Mouse (Mus musculus) spleen, adult 2 months (tissue): Measurements from ENCODE around the gene Pank3. TPM values are rescaled to one million over a fixed set of nuclear protein-coding genes. Genes with fewer than 3 reads are reported as not detected.

ENCODE experiments used
- DNase-seq, 2 experiments: peaks; one replicate each; pipeline versions ENCODE4 v3.0.0 to v3.0.0-alpha.2; 2012 to 2021; ENCODE audit warnings: low spot score in 2 of 2, low read depth in 1 of 2
- H3K27ac ChIP-seq: fragments of 200-500 bp; 2 replicates; pipeline ENCODE4 v1.5.1; 2012; ENCODE audit warnings: low read length, inconsistent platforms; ENCODE audit not compliant: insufficient read depth
- H3K27me3 ChIP-seq: fragments of 200-500 bp; 2 replicates; pipeline ENCODE4 v1.6.1; 2012; ENCODE audit warnings: mild to moderate bottlenecking, moderate library complexity, low read length, inconsistent platforms; ENCODE audit not compliant: control insufficient read depth, insufficient read depth
- H3K36me3 ChIP-seq: fragments of 200-500 bp; 2 replicates; pipeline ENCODE4 v1.6.1; 2012; ENCODE audit warnings: mild to moderate bottlenecking, low read length, inconsistent platforms; ENCODE audit not compliant: control insufficient read depth, insufficient read depth
- H3K4me1 ChIP-seq: fragments of 200-500 bp; 2 replicates; pipeline ENCODE4 v1.6.1; 2011; ENCODE audit warnings: inconsistent platforms; ENCODE audit not compliant: control insufficient read depth, insufficient read depth, insufficient read length
- H3K4me3 ChIP-seq: fragments of 200-500 bp; 2 replicates; pipeline ENCODE4 v1.5.1; 2011; ENCODE audit warnings: mild to moderate bottlenecking, inconsistent platforms; ENCODE audit not compliant: insufficient read depth, insufficient read length; ENCODE audit errors: extremely low read depth
- CTCF ChIP-seq: fragments of 200-500 bp; IDR thresholded peaks from 2 replicates; pipeline ENCODE4 v1.5.1; 2011; ENCODE audit warnings: mild to moderate bottlenecking, inconsistent platforms; ENCODE audit not compliant: insufficient read depth, insufficient read length, insufficient replicate concordance; ENCODE audit errors: extremely low read depth
- POLR2A ChIP-seq: fragments of 200-500 bp; IDR thresholded peaks from 2 replicates; pipeline ENCODE4 v1.6.1; 2011; ENCODE audit warnings: low read depth, low read length, inconsistent platforms
- WGBS: fragments of 180-500 bp; shearing (Covaris S2); methylation state at CpG from one replicate; pipeline ENCODE4 v1.1.7; 2018; 5-methylcytosine and 5-hydroxymethylcytosine counted together
- polyA plus RNA-seq: library from polyadenylated mRNA; depleted of rRNA; stranded (reverse); fragments of >200 nt; gene quantifications from 2 replicates; pipeline ENCODE4 v1.2.3, GENCODE M21; 2012

Gene Pank3
- polyA plus RNA-seq, 1 experiment = 2.5 TPM

GRCm38 (mm10) chr11:35756411-35757303 lies 12.6 kb upstream of the Pank3 start:
- no peak overlapping the region for H3K27ac ChIP-seq
- no peaks in the 10 kb centered on the region for H3K4me1 ChIP-seq
- no peak overlapping the region for H3K4me3 ChIP-seq
- DNase-seq = no peak
- WGBS = 89% methylated on average over 11 of the region's 11 CpGs
- TF ChIP-seq CTCF (no peak), POLR2A (no peak)
- H3K27me3 ChIP-seq = no peaks in the 10 kb centered on the region
- no peaks in the 10 kb centered on the region for H3K36me3 ChIP-seq

GRCm38 (mm10) chr11:35760001-35760626 lies 9.2 kb upstream of the Pank3 start:
- Histone ChIP-seq H3K27ac (no peak overlapping the region), H3K27me3 (no peaks in the 10 kb centered on the region), H3K4me3 (no peak overlapping the region), H3K4me1 (no peaks in the 10 kb centered on the region), H3K36me3 (no peaks in the 10 kb centered on the region)
- no peak for DNase-seq
- TF ChIP-seq POLR2A = no peak
- 81% methylated on average over 7 of the region's 7 CpGs for WGBS

- TF ChIP-seq CTCF = no peak
- no peak for TF ChIP-seq POLR2A
- Histone ChIP-seq H3K36me3 (no peaks in the 10 kb centered on the region), H3K4me1 (no peaks in the 10 kb centered on the region), H3K27ac (no peak overlapping the region), H3K4me3 (no peak overlapping the region), H3K27me3 (no peaks in the 10 kb centered on the region)
- DNase-seq = no peak
- WGBS = 91% methylated on average over 4 of the region's 4 CpGs
Measured at GRCm38 (mm10) chr11:35760627-35761003, 8.7 kb upstream of the Pank3 start.

GRCm38 (mm10) chr11:35766845-35767244 lies 2.4 kb upstream of the Pank3 start:
- TF ChIP-seq CTCF (no peak), POLR2A (no peak)
- H3K4me3 ChIP-seq = no peak overlapping the region
- 85% methylated on average over 5 of the region's 5 CpGs for WGBS

GRCm38 (mm10) chr11:35769746-35770437 lies 608 bp downstream of the Pank3 start:
- Histone ChIP-seq H3K4me3 (peak overlapping the region; percentile 99), H3K27me3 (no peaks in the 10 kb centered on the region), H3K27ac (peak overlapping the region; percentile 92), H3K36me3 (no peaks in the 10 kb centered on the region), H3K4me1 (peaks cover 9% of the 10 kb centered on the region)
- TF ChIP-seq CTCF = no peak
- TF ChIP-seq POLR2A = peak; percentile 22; the same call in 1 of the 2 replicates
- peak in 1 of 2 experiments; percentile 39 for DNase-seq
- under 1% methylated on average over 36 of the region's 41 CpGs for WGBS

More at GRCm38 (mm10) chr11:35766845-35767244, 2.4 kb upstream of the Pank3 start:
- Histone ChIP-seq H3K27me3 (no peaks in the 10 kb centered on the region), H3K27ac (no peak overlapping the region), H3K4me1 (peaks cover 9% of the 10 kb centered on the region), H3K36me3 (no peaks in the 10 kb centered on the region)
- no peak for DNase-seq

- H3K36me3 ChIP-seq = no peaks in the 10 kb centered on the region
- no peak overlapping the region for H3K27ac ChIP-seq
- 43% methylated on average over 9 of the region's 9 CpGs for WGBS
- DNase-seq = no peak
- H3K27me3 ChIP-seq = no peaks in the 10 kb centered on the region
- H3K4me1 ChIP-seq = peaks cover 9% of the 10 kb centered on the region
- TF ChIP-seq CTCF (no peak), POLR2A (no peak)
- no peak overlapping the region for H3K4me3 ChIP-seq
Measured at GRCm38 (mm10) chr11:35770741-35771504, 1.6 kb downstream of the Pank3 start.
